ENCODE assay signal across 12 mouse cellular contexts in the genomic region with DNA sequence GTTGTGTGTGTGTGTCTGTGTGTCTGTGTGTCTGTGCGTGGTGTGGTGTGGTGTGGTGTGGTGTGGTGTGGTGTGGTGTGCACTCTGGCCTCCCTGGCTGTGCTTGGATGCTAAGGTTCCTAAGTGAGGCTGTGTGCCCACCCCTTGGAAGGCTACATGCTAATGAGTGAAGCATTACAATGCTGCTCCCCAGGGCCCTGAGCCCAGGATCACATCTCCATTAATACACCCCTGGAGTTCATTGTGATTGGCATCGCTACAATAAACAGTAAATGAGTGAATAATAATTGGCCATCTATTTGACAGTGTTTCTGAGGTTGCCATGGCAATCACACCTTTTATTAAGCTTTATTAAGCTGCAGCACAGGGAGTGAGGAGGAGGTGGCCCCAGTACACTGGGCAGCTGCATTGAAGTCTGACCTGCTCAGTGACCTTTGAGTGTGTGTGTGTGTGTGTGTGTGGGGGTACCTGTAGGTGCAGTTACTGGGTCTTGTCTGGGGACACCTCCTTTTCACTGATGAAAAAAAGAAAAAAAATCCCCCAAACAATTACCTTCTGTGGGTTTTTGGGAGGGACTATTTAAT.
DNase-seq lines count a peak whose midpoint lies in the region; ATAC-seq lines count a peak whose summit lies in the region.
"Had no signal": no experiment of that assay in that cellular context is flagged by ENCODE, and none has a peak within 500 bp of the region (broad histone marks: within the 10 kb centered on the region; RNA-seq: fewer than 3 reads in every experiment).

No protein-coding gene starts in this region.

- peak; percentile 79 for ATAC-seq in forebrain, embryonic 11.5 days (replicated peaks; ENCODE audit: low FRiP score)
- 0 out of 2 replicates have a peak, but pooled peaks have one; percentile 46 for ATAC-seq in hindbrain, embryonic 15.5 days (ENCODE audit: low FRiP score, low read depth)
- peak; percentile 77; the same call in 1 of the 2 replicates for ATAC-seq in neural tube, embryonic 14.5 days (ENCODE audit: low read depth)
- ATAC-seq in intestine, embryonic 16.5 days: no peak

- no peaks in the 10 kb centered on the region for H3K9me3 ChIP-seq in forebrain, embryonic 11.5 days (ENCODE audit: control insufficient read depth, low read length)
- H3K9me3 ChIP-seq in hindbrain, embryonic 15.5 days: no peaks in the 10 kb centered on the region
- no peaks in the 10 kb centered on the region for H3K9me3 ChIP-seq in neural tube, embryonic 14.5 days (ENCODE audit: control insufficient read depth, low read length)
- no peaks in the 10 kb centered on the region for H3K9me3 ChIP-seq in intestine, embryonic 16.5 days (ENCODE audit: control insufficient read depth, low read length)

- whole genome bisulfite sequencing in forebrain, embryonic 11.5 days: 20% methylated on average over 2 of the region's 2 CpGs
- WGBS in hindbrain, embryonic 15.5 days: 28% methylated on average over 2 of the region's 2 CpGs
- WGBS in neural tube, embryonic 14.5 days: 32% methylated on average over 2 of the region's 2 CpGs
- 72% methylated on average over 2 of the region's 2 CpGs for WGBS in intestine, embryonic 16.5 days

- peaks cover 25% of the 10 kb centered on the region for H3K4me1 ChIP-seq in forebrain, embryonic 11.5 days (replicated peaks; ENCODE audit: control insufficient read depth, insufficient read depth, low read length)
- peaks cover 34% of the 10 kb centered on the region for H3K4me1 ChIP-seq in hindbrain, embryonic 15.5 days (replicated peaks)
- H3K4me1 ChIP-seq in neural tube, embryonic 14.5 days (ENCODE audit: control insufficient read depth, insufficient read depth, low read length): peaks cover 11% of the 10 kb centered on the region
- no peaks in the 10 kb centered on the region for H3K4me1 ChIP-seq in intestine, embryonic 16.5 days (ENCODE audit: control insufficient read depth, insufficient read depth, low read length)

- no peak overlapping the region for H3K9ac ChIP-seq in forebrain, embryonic 11.5 days (ENCODE audit: low read length)
- H3K9ac ChIP-seq in hindbrain, embryonic 15.5 days: no peak overlapping the region
- H3K9ac ChIP-seq in neural tube, embryonic 14.5 days (replicated peaks; ENCODE audit: low read depth, low read length): no peak overlapping the region
- no peak overlapping the region for H3K9ac ChIP-seq in intestine, embryonic 16.5 days (ENCODE audit: low read depth, low read length)
- H3K9ac ChIP-seq: lung, embryonic 14.5 days had no signal

- peaks cover 70% of the 10 kb centered on the region for H3K27me3 ChIP-seq in forebrain, embryonic 11.5 days (ENCODE audit: control insufficient read depth, insufficient read depth, low read length)
- peaks cover 12% of the 10 kb centered on the region; the same call in 1 of the 2 replicates for H3K27me3 ChIP-seq in hindbrain, embryonic 15.5 days
- H3K27me3 ChIP-seq in neural tube, embryonic 14.5 days (ENCODE audit: control insufficient read depth, insufficient read depth, low read length): peaks cover 7% of the 10 kb centered on the region; the same call in 1 of the 2 replicates
- H3K27me3 ChIP-seq in intestine, embryonic 16.5 days (replicated peaks; ENCODE audit: control insufficient read depth, insufficient read depth, low read length): no peaks in the 10 kb centered on the region

- H3K4me2 ChIP-seq in forebrain, embryonic 11.5 days (ENCODE audit: low read depth, low read length, severe bottlenecking): no peak overlapping the region
- no peak overlapping the region for H3K4me2 ChIP-seq in hindbrain, embryonic 15.5 days
- no peak overlapping the region for H3K4me2 ChIP-seq in neural tube, embryonic 14.5 days (ENCODE audit: low read depth, low read length)
- no peak overlapping the region for H3K4me2 ChIP-seq in intestine, embryonic 16.5 days (ENCODE audit: low read depth, low read length)
- H3K4me2 ChIP-seq: lung, embryonic 14.5 days had no signal

- no peak overlapping the region for H3K4me3 ChIP-seq in forebrain, embryonic 11.5 days (ENCODE audit: low read depth, low read length)
- no peak overlapping the region for H3K4me3 ChIP-seq in hindbrain, embryonic 15.5 days
- no peak overlapping the region for H3K4me3 ChIP-seq in neural tube, embryonic 14.5 days (ENCODE audit: low read depth, low read length)
- no peak overlapping the region for H3K4me3 ChIP-seq in intestine, embryonic 16.5 days (ENCODE audit: low read length)

- H3K36me3 ChIP-seq in forebrain, embryonic 11.5 days (ENCODE audit: control insufficient read depth, insufficient read depth, low read length): no peaks in the 10 kb centered on the region
- no peaks in the 10 kb centered on the region for H3K36me3 ChIP-seq in hindbrain, embryonic 15.5 days
- H3K36me3 ChIP-seq in neural tube, embryonic 14.5 days (ENCODE audit: control insufficient read depth, insufficient read depth, low read length): no peaks in the 10 kb centered on the region
- H3K36me3 ChIP-seq in intestine, embryonic 16.5 days (ENCODE audit: control insufficient read depth, insufficient read depth, low read length): no peaks in the 10 kb centered on the region

- H3K27ac ChIP-seq in forebrain, embryonic 11.5 days (ENCODE audit: low read depth, low read length): no peak overlapping the region
- no peak overlapping the region for H3K27ac ChIP-seq in hindbrain, embryonic 15.5 days (replicated peaks)
- H3K27ac ChIP-seq in neural tube, embryonic 14.5 days (ENCODE audit: low read depth, low read length): no peak overlapping the region
- H3K27ac ChIP-seq in intestine, embryonic 16.5 days (ENCODE audit: low read length): no peak overlapping the region

- peak; percentile 3 for DNase-seq in kidney, adult 9 months
- DNase-seq in kidney, adult 11 months: no peak
- DNase-seq in forebrain, embryonic 11.5 days (ENCODE audit: low spot score): peak; percentile 72
- no peak for DNase-seq in frontal cortex, postnatal 14 days (ENCODE audit: low spot score in 2 of 2)
- DNase-seq in testis, postnatal 14 days (ENCODE audit: low spot score): no peak
- DNase-seq: kidney, adult 8-10 months; layer of hippocampus, postnatal 36 days; lung, embryonic 14.5 days; spleen, adult 18-20 months had no signal

Comparison
In these comparisons a context has a peak if more than half of its experiments do, and no peak if none do; other contexts are left out.
1. DNase-seq: peak in kidney, adult 9 months (single experiment) and forebrain, embryonic 11.5 days (single experiment); none in kidney, adult 11 months (single experiment), frontal cortex, postnatal 14 days (0 of 2) and testis, postnatal 14 days (single experiment).